Mouse (Mus musculus) cerebellum, postnatal 14 days (tissue): ENCODE results near the gene Krtap5-3.
"Not testable (repeated sequence)": the region's sequence is repeated elsewhere in the genome, so short reads cannot be mapped to it uniquely, and the experiment has no call there.

Experiments used
- DNase-seq, 2 experiments: peaks; one replicate each; pipeline ENCODE4 v3.0.0; 2021; ENCODE audit warnings: mixed read lengths in 2 of 2

The Krtap5-3 gene

DNA sequence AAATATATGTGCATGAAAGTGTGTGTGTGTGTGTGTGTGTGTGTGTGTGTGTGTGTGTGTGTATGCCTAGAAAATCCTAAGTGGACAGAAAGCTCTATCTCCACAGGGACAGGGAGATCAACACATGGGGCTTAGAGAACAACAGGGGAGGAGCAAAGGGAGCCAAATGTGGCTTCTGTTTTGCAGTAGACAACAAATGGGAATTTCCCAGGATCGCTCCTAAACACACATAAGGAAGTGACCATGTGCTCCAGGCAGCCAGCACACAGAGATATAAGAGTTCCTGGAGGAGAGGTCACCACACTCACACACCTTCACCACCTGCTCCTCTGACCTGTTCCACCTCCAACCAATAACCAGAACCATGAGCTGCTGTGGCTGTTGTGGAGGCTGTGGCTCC lies at the start of gene Krtap5-3:
Krtap5-3 (plus strand) TSS at position 301 of the 400 bp plus-strand sequence.
- DNase-seq, result no peak

- DNase-seq, result peak; percentile 36 to 50
Measured at GRCm38 (mm10) chr7:142152191-142152590, 49.0 kb upstream of the Krtap5-3 start.

DNA sequence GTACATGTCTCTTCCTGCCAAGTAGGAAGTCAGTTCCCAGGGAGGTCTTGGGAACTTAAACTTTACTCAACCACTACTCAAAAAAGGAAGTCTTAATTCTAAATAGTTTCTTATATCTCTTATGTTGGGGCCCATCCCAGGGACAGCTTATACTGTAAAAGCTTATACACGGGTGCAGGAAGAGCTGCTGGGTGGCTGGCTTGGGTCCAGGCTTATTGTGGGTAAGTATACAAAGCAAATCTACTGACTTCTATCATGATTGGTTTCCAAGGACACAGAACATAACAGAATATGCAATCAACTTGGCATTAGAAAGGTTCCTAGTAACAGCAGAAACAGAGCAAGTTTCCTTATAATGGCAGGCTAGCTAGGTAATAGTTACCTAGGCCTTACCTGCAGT lies 45.9 kb upstream of the Krtap5-3 start:
- DNase-seq, result no peak

DNA sequence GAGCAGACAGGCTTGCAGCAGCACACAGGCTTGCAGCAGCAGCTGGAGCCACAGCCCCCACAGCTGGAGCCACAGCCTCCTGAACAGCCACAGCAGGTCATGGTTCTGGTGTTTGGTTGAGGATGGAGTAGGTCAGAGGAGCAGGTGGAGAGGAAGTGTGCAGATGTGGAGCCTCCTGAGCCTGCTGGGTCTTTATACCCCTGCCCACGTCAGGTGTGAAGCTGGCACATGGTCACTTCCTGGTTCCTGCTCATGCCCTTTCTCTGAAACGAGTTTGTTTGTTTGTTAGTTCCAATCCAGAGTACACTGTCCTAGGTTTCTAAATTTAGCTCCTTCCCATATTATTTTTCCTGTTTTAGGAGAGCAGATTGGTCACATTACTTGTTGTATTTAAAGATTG lies 44.2 kb upstream of the Krtap5-3 start, which contains the start of gene Gm29735:
Gm29735 (minus strand) TSS at position 101 of the 400 bp plus-strand sequence.
- DNase-seq, result not testable (repeated sequence)

- DNase-seq, result no peak
Measured at GRCm38 (mm10) chr7:142159366-142159765, 41.8 kb upstream of the Krtap5-3 start.

DNA sequence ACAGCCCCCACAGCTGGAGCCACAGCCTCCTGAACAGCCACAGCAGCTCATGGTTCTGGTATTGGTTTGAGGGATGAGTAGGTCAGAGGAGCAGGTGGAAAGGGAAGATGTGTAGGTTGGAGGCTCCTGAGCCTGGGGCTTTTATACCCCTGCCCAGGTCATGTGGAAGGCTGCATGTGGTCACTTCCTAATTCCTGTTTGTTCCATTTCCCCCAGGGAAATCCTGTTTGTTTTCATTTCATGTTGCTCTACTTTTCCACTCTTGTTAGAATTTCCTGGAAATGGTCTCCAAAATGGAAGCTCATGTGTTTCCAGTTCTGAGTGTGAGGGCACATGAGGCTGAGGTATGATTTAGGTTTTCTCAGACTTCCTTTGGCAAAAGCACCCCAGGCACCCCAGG lies 35.5 kb upstream of the Krtap5-3 start, which contains the start of gene Gm4553:
Gm4553 (minus strand) TSS at position 101 of the 400 bp plus-strand sequence.
- not testable (repeated sequence) for DNase-seq

- peak in 1 of 2 experiments; percentile 7 for DNase-seq
Measured at GRCm38 (mm10) chr7:142169836-142170235, 31.3 kb upstream of the Krtap5-3 start.

GRCm38 (mm10) chr7:142175905-142176304 lies 25.3 kb upstream of the Krtap5-3 start, which contains the start of gene Krtap5-2:
Krtap5-2 (minus strand) TSS chr7:142176005.
- DNase-seq, result not testable (repeated sequence)

DNA sequence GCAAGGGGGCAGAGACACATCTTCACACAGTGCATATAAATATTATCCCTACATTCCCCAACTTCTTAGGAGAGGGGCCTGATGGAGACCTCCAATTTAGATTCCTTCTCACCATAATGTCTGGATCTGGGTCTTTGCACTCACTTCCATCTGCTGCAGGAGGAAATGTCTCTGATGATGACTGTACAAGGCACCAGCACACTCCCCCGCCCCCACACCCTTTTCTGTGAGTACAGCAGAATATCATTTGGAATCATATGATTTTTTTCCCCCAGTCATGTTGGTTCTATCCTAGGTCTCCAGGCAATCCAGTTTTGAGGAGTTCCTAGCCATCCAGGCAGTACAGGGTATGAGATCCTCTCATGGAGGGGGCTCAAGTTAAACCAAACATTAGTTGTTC lies 22.5 kb upstream of the Krtap5-3 start:
- DNase-seq, result no peak

- peak; percentile 50 to 52 for DNase-seq
Measured at GRCm38 (mm10) chr7:142181021-142181420, 20.1 kb upstream of the Krtap5-3 start.

DNA sequence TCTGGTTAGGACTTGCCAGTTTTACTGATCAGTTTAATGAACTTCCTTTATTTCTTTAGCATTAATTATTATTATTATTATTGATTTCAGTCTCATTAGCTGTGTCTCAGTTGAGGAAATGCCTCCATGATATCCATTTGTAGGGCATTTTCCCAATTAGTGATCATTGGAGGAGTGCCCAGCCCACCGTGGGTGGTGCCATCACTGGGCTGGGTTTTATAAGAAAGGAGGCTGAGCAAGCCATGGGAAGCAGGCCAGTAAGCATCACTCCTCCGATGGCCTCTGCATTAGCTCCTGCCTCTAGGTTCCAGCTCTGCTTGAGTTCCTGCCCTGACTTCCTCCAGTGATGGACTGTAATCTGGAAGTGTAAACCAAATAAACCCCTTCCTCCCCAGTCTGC lies 13.0 kb upstream of the Krtap5-3 start:
- DNase-seq, result peak; percentile 7 to 14

- no peak for DNase-seq
Measured at GRCm38 (mm10) chr7:142190289-142190688, 10.9 kb upstream of the Krtap5-3 start, which contains the start of gene Gm10153. Gm10153 (minus strand) TSS chr7:142190389.

DNA sequence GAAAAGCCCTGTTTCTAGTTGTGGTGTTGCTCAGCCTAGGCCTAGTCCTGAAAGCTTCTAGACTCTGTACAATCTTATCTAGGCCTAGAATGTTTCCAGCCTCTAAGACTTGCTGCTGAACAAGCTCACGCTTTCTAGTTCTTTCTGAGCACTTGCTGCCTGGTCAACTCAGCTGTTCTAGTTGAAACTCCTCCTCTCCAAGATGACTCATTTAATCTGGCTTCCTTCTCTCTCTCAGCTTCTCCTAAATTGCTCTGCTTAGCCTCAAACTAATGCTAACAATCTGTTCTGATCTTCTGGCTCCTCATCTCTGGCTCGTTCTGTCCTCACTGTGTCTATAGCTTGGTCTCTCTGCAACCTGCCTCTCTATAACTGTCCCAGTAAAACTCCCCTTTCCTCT lies 2.4 kb upstream of the Krtap5-3 start:
- no peak for DNase-seq

DNA sequence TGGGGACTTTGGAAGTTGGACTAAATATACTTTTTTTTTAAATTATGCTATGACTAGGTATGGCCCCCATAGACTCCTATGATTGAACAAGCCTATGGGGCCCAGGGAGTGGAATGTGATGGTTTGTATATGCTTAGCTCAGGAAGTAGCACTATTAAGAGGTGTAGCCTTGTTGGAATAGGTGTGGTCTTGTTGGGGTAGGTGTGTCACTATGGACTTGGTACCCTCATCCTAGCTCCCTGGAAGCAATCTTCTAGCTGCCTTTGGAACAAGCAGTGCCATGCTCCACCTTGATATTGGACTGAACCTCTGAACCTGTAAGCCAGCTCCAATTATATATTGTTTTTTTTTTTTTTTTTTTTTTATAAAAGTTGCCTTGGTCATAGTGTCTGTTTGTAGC lies 4.3 kb downstream of the Krtap5-3 start:
- DNase-seq, result no peak

DNA sequence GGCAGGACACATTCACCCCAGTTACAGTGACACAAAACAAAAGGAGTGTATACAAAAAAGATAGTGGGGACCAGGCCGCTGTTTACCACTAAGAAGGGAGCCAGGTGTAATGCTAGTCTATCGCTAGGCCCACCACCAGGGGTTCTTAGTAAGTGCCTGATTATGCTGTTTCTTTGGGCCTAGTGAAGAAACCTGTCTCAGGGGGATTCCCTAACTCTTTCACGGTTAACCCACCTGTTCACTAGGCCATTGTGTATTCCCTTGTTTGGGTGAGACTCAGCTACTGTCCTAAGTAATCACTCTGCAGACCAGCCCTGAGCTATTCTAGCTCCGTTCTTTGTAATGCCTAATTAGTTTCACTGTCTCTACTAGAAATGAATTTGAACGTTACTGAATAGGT lies 5.7 kb downstream of the Krtap5-3 start:
- DNase-seq, result not testable (repeated sequence)

GRCm38 (mm10) chr7:142211559-142211958 lies 10.4 kb downstream of the Krtap5-3 start, which contains the start of gene Gm7579:
Gm7579 (plus strand) TSS chr7:142211859.
- DNase-seq, result no peak

DNA sequence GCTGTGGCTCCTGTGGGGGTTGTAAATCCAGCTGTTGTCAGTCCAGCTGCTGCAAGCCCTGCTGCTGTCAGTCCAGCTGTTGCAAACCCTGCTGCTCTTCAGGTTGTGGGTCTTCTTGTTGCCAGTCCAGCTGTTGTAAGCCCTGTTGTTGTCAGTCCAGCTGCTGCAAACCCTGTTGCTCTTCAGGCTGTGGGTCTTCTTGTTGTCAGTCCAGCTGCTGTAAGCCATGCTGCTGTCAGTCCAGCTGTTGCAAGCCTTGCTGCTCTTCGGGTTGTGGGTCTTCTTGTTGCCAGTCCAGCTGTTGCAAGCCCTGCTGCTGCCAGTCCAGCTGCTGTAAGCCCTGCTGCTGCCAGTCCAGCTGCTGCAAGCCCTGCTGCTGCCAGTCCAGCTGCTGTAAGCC lies 11.0 kb downstream of the Krtap5-3 start:
- not testable (repeated sequence) for DNase-seq

DNA sequence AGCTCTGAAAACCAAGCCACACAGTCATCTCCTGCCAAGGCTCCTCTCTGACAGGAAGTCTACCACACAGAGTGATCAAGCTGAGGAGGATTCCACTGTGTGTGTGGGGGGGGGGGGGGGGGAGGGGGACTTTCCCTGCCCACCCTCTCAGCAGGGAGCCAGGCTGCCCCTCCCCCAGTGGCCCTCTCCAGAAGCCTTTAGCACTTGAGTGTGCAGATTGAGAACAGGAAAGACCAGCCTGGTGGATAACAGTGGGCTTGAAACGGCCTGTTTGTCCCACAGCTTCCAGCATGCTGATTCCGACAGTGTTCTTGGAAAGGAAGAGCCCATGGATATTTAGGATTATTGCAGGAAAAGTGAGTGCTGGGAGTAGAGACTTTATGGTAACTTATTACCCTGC lies 23.4 kb downstream of the Krtap5-3 start:
- peak; percentile 4 to 20 for DNase-seq

DNA sequence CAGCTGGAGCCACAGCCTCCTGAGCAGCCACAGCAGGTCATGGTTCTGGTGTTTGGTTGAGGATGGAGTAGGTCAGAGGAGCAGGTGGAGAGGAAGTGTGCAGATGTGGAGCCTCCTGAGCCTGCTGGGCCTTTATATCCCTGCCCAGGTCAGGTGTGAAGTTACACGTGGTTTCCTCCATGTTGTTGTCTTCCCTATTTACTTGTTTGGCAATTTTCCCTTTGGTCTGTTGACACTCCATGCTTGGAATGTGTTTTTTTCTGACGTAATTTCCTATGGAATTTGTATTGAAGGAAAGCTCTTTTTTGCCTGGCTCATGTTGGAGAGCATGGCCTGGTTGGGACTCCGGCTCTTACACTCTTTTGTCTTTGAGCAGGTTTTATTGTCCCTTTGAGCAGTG lies 28.7 kb downstream of the Krtap5-3 start, which contains the start of gene Krtap5-5:
Krtap5-5 (minus strand) TSS at position 101 of the 400 bp plus-strand sequence.
- DNase-seq, result not testable (repeated sequence)

GRCm38 (mm10) chr7:142231540-142231939 lies 30.4 kb downstream of the Krtap5-3 start:
- no peak for DNase-seq

- DNase-seq, result no peak
Measured at GRCm38 (mm10) chr7:142240978-142241377, 39.8 kb downstream of the Krtap5-3 start, which contains the start of gene Gm40460. Gm40460 (minus strand) TSS chr7:142241078.

DNA sequence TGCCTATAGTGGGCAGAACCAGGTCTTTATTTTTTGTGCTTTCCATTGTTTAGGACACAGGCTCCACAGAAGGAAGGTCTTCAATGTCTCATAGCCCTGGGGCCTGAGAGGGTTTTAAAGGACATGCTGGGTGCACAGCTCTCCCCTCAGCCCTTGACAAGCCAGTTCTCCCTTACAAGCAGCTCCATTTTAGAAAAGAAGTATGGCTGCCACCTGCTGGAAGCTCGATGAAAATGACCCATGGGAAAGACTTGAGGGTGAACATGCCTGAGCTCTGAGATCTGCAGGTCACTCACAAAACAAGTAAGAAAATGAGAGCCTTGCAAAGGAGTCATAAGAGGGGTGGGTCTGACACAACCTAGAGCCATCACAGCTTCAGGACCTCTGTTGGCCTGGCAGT lies 48.7 kb downstream of the Krtap5-3 start:
- DNase-seq, result peak; percentile 71 to 78
